Mouse (Mus musculus) midbrain, embryonic 12.5 days (tissue): ENCODE data around the gene 3830406C13Rik. TPM values are rescaled to one million over a fixed set of nuclear protein-coding genes. Genes with fewer than 3 reads are reported as not detected.
A peak's percentile ranks its signal among the peaks of the same experiment; 100 is the strongest.

ENCODE experiments used
- ATAC-seq: fragments of 200-750 bp; cut with Nextera tagmentation; 2 replicates; pipeline ENCODE4 v1.8.0; 2017; ENCODE audit warnings: low read depth, moderate TSS enrichment, moderate library complexity; ENCODE audit not compliant: low FRiP score
- H3K27ac ChIP-seq: fragments of 300-500 bp; sonication (generic); replicated peaks from 2 replicates; pipeline ENCODE4 v1.5.1; 2016; ENCODE audit warnings: mild to moderate bottlenecking
- H3K27me3 ChIP-seq: fragments of 300-500 bp; sonication (generic); 2 replicates; pipeline ENCODE4 v1.6.1; 2016; ENCODE audit warnings: mild to moderate bottlenecking
- H3K36me3 ChIP-seq: fragments of 300-500 bp; sonication (generic); 2 replicates; pipeline ENCODE4 v1.6.1; 2016
- H3K4me1 ChIP-seq: fragments of 300-500 bp; sonication (generic); 2 replicates; pipeline ENCODE4 v1.6.1; 2016
- H3K4me2 ChIP-seq: fragments of 300-500 bp; sonication (generic); replicated peaks from 2 replicates; pipeline ENCODE4 v1.6.1; 2016; ENCODE audit warnings: mild to moderate bottlenecking, moderate library complexity
- H3K4me3 ChIP-seq: fragments of 300-500 bp; sonication (generic); 2 replicates; pipeline ENCODE4 v1.5.1; 2016; ENCODE audit warnings: mild to moderate bottlenecking
- H3K9ac ChIP-seq: fragments of 300-500 bp; sonication (generic); replicated peaks from 2 replicates; pipeline ENCODE4 v1.6.1; 2016; ENCODE audit warnings: mild to moderate bottlenecking, moderate library complexity
- H3K9me3 ChIP-seq: fragments of 300-500 bp; sonication (generic); 2 replicates; pipeline ENCODE4 v1.6.1; 2016; ENCODE audit warnings: mild to moderate bottlenecking
- WGBS: fragments of 180-500 bp; shearing (Covaris S2); methylation state at CpG from one replicate; pipeline ENCODE4 v1.1.7; 2016; 5-methylcytosine and 5-hydroxymethylcytosine counted together
- polyA plus RNA-seq: library from polyadenylated mRNA; unstranded; fragments of >200 nt; fragmentation: Nextera tagmentation; extraction: Ambion mirVana; gene quantifications from 2 replicates; pipeline ENCODE4 v1.2.1, GENCODE M21; 2016

The 3830406C13Rik gene
- polyA plus RNA-seq, 1 experiment from 2014 or later = 27.9 TPM

DNA sequence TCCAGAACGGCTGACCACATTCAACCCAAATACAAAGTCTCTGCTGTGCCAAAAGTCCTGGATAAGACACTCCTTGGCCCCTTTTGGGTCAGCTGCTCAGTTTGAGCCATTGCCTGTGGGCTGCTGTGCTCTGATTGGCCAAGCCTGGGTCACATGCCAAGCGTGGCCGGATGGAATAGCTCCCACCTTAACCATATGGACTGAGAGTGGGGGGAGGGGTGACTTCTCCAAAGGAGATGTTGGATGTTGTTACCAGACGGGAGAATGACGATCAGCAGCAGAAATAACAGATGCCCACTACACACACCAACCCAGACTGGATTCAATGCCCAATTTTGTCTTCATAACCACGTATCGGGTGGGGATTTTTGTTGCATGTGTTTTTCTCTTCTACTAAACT, 51.0 kb downstream of the 3830406C13Rik start:
- ATAC-seq = no peak
- Histone ChIP-seq H3K27me3 (peaks cover 91% of the 10 kb centered on the region), H3K4me1 (peaks cover 10% of the 10 kb centered on the region), H3K9ac (no peak overlapping the region), H3K4me2 (no peak overlapping the region), H3K27ac (no peak overlapping the region), H3K36me3 (no peaks in the 10 kb centered on the region), H3K9me3 (no peaks in the 10 kb centered on the region), H3K4me3 (no peak overlapping the region)
- 60% methylated on average over 7 of the region's 7 CpGs for WGBS

- no peak overlapping the region for H3K4me3 ChIP-seq
- H3K9ac ChIP-seq = no peak overlapping the region
- no peak for ATAC-seq
- H3K4me1 ChIP-seq = peaks cover 21% of the 10 kb centered on the region
- no peaks in the 10 kb centered on the region for H3K9me3 ChIP-seq
- WGBS = under 1% methylated on average over 8 of the region's 8 CpGs
- H3K27me3 ChIP-seq = peaks cover 97% of the 10 kb centered on the region
- no peak overlapping the region for H3K27ac ChIP-seq
- H3K4me2 ChIP-seq = no peak overlapping the region
- no peaks in the 10 kb centered on the region for H3K36me3 ChIP-seq
Observed at GRCm38 (mm10) chr14:12337421-12337997, 53.5 kb downstream of the 3830406C13Rik start.

DNA sequence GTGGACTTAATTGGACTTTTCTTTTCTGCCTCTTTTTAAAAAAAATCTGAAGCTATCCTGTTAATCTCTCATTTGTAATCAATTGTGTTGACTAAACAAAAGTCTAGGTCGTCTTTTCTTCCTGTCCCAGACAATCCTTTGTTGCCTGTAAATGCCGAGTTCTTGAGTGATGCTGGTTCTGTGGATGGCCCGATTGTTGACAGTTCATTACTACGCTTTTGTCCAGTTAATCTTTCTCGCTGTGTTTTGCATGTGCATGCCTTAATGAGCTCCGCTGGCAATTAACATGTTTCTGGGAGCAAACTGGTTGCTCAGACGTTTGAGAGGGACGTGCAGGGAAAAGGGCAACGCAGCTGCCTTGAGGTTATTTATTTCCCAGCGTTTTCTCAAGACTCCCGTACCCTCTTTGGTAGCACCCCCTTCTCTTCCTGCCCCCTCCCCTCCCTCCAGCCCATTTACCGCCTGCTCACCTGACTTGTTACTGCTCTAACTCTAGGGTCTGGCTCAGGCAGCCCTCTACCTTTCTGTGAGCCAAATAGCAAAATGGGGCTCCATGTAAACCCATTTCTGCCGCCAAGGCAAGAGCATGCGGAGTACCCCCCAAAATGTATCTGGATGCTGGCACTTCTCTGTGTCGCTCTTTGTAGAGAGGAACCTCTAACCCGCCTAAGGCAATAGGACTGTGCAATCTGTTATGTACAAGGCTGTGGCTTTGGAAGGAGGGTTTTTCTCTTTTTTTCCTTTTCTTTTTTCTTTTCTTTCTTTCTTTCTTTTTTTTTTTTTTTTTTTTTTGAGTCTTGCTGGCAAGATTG, 54.2 kb downstream of the 3830406C13Rik start:
- Histone ChIP-seq H3K4me1 (peaks cover 21% of the 10 kb centered on the region), H3K36me3 (no peaks in the 10 kb centered on the region), H3K27me3 (peaks cover 97% of the 10 kb centered on the region), H3K4me3 (no peak overlapping the region), H3K9me3 (no peaks in the 10 kb centered on the region), H3K9ac (no peak overlapping the region), H3K4me2 (no peak overlapping the region), H3K27ac (no peak overlapping the region)
- 2% methylated on average over 16 of the region's 16 CpGs for WGBS
- peak; percentile 62 for ATAC-seq

DNA sequence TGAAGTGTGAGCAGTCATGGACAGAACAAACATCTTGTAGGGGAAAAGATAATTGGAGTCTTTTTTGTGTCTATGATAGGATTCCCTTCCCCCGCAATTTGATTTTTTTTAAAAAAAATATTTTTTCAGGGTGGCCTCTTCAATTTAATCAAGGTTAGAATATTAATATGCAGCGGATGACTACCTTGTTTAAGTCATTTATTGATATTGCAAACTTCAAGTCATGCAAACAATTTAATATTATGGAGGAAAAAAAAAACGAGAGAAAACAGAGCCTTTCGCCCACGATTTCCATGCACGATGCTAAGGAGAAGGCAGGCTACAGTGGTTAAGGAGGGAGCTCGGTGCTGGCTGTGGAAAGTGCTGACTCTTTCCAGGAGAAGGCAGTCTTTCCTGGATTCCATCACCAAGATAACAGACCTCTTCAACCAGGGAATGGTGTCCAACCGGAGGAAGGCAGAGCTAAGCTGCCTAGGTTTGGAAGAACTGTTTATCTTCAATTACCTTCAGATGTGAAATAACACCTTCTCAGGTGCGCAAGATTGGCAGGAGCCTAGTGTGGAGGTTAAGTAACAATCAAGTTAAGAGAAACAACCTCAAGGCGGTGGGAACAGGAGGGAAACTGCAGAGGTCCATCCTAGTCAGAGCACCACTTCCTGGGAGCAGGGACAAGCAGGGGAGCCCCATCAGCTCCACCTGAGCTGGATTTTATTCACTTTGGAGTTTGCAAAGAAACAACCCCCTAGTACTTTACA, 55.0 kb downstream of the 3830406C13Rik start:
- 1% methylated on average over 10 of the region's 10 CpGs for WGBS
- Histone ChIP-seq H3K4me3 (no peak overlapping the region), H3K9me3 (no peaks in the 10 kb centered on the region), H3K4me2 (no peak overlapping the region; the same call in 1 of the 2 replicates), H3K27me3 (peaks cover 97% of the 10 kb centered on the region), H3K9ac (no peak overlapping the region), H3K36me3 (no peaks in the 10 kb centered on the region), H3K4me1 (peaks cover 24% of the 10 kb centered on the region), H3K27ac (no peak overlapping the region)
- ATAC-seq = no peak

GRCm38 (mm10) chr14:12340238-12341074, 56.5 kb downstream of the 3830406C13Rik start:
- Histone ChIP-seq H3K9me3 (no peaks in the 10 kb centered on the region), H3K4me1 (peaks cover 36% of the 10 kb centered on the region), H3K36me3 (no peaks in the 10 kb centered on the region), H3K27me3 (peaks cover 97% of the 10 kb centered on the region), H3K4me2 (peak overlapping the region; percentile 23; the same call in 1 of the 2 replicates), H3K9ac (0 out of 2 replicates have a peak overlapping the region, but pooled peaks have one; percentile 15), H3K27ac (no peak overlapping the region), H3K4me3 (peak overlapping the region; percentile 21; the same call in 1 of the 2 replicates)
- no peak for ATAC-seq
- 2% methylated on average over 19 of the region's 19 CpGs for WGBS

DNA sequence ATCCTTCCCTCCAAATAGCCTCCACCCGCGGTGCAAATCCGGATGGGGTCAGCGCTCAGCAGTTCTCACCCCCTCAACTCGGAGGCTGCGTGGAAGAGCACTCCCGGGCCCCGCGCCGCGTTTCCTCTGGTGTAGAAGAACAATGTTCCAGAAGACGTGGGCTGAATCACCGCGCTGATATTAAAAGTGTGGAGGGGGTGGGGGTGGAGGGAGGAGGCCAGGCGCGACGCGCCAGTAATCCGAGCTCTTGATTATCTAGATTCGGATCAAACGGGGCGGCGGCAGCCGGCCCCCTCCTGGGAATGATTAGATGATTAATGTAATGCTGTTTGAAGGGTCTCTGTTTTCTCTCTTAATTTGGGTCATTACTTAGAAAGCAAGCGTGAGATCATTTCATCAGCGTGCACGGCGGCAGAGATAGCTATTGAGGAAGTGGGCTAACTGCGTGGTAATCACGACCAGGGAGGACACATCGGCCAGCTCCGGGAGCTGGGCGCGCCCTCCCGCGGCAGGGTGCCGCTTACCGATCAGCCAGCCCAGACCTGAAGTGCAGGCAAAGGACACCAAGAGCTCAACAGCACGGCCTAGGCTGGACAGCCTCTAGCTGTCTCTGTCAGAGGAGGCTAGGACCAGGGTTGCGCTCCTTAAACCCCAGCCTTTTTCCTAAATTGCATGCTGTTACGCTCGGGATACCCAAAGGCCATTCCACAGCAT, 57.3 kb downstream of the 3830406C13Rik start:
- peak; percentile 27 for ATAC-seq
- Histone ChIP-seq H3K4me2 (peak overlapping the region; percentile 23), H3K4me1 (peaks cover 43% of the 10 kb centered on the region), H3K36me3 (no peaks in the 10 kb centered on the region), H3K9ac (0 out of 2 replicates have a peak overlapping the region, but pooled peaks have one; percentile 15), H3K4me3 (peak overlapping the region; percentile 21), H3K27ac (no peak overlapping the region), H3K27me3 (peaks cover 97% of the 10 kb centered on the region), H3K9me3 (no peaks in the 10 kb centered on the region)
- WGBS = under 1% methylated on average over 42 of the region's 42 CpGs

GRCm38 (mm10) chr14:12341789-12342457, 58.0 kb downstream of the 3830406C13Rik start:
- Histone ChIP-seq H3K4me1 (peaks cover 49% of the 10 kb centered on the region), H3K27me3 (peaks cover 97% of the 10 kb centered on the region), H3K36me3 (no peaks in the 10 kb centered on the region), H3K9me3 (no peaks in the 10 kb centered on the region), H3K4me3 (peak overlapping the region; percentile 21; the same call in 1 of the 2 replicates), H3K4me2 (peak overlapping the region; percentile 23; the same call in 1 of the 2 replicates), H3K9ac (no peak overlapping the region), H3K27ac (no peak overlapping the region)
- 3% methylated on average over 24 of the region's 24 CpGs for WGBS
- ATAC-seq = no peak

DNA sequence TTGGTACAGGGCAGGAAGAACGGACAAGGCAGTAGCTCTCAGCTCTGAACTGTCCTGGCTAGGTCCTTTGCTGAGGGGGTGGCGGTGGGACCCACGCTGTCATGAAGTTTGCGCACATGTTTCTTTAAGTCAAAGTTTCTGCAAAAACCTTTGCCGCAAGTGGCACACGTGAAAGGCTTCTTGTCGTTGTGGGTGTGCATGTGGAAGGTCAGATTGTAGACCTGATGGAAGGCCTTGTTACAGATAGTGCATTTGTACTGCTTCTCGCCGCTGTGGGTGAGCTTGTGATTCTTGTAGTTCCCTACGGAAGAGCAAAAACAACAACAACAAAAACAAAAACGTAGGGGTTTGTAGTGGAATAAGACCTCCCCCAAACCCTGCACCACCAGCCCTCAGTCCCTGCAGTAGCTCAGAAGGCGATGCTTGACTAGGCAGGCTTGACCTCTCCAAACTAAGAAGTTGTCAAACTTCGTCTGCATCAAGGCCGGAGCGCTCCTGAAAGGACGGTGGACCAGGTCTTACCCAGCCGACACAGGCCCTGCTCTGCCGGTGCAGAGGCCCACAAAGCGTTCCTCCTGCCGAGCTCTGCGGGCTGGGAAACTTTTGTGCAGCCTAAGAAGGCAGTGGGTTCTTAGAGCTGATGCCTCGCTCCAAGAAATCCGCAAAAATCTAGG, 58.6 kb downstream of the 3830406C13Rik start:
- Histone ChIP-seq H3K4me1 (peaks cover 56% of the 10 kb centered on the region), H3K27me3 (peaks cover 97% of the 10 kb centered on the region), H3K4me2 (peak overlapping the region; percentile 21; the same call in 1 of the 2 replicates), H3K36me3 (no peaks in the 10 kb centered on the region), H3K9ac (no peak overlapping the region), H3K4me3 (peak overlapping the region; percentile 34; the same call in 1 of the 2 replicates), H3K9me3 (no peaks in the 10 kb centered on the region), H3K27ac (no peak overlapping the region)
- ATAC-seq = no peak
- under 1% methylated on average over 23 of the region's 23 CpGs for WGBS

GRCm38 (mm10) chr14:12343451-12343941, 59.5 kb downstream of the 3830406C13Rik start:
- Histone ChIP-seq H3K4me1 (peaks cover 51% of the 10 kb centered on the region), H3K4me3 (peak overlapping the region; percentile 34), H3K27me3 (peaks cover 97% of the 10 kb centered on the region), H3K9me3 (no peaks in the 10 kb centered on the region), H3K27ac (no peak overlapping the region), H3K4me2 (peak overlapping the region; percentile 13; the same call in 1 of the 2 replicates), H3K9ac (no peak overlapping the region; the same call in 1 of the 2 replicates), H3K36me3 (no peaks in the 10 kb centered on the region)
- 1% methylated on average over 20 of the region's 20 CpGs for WGBS
- ATAC-seq = no peak
